Mouse (Mus musculus) heart, embryonic 10.5 days (tissue): ENCODE data around the gene Rpl6. TPM values are rescaled to one million over a fixed set of nuclear protein-coding genes. Genes with fewer than 3 reads are reported as not detected.
A peak's percentile ranks its signal among the peaks of the same experiment; 100 is the strongest.

Experiments used
- DNase-seq: peaks from one replicate; pipeline ENCODE4 v3.0.0-alpha.2; 2017; ENCODE audit warnings: low spot score
- H3K27ac ChIP-seq: fragments of 300-500 bp; sonication (generic); 2 replicates; pipeline ENCODE4 v1.5.1; 2016; ENCODE audit warnings: mild to moderate bottlenecking
- H3K27me3 ChIP-seq: fragments of 300-500 bp; sonication (generic); 2 replicates; pipeline ENCODE4 v1.6.1; 2016; ENCODE audit warnings: mild to moderate bottlenecking; ENCODE audit not compliant: poor library complexity, insufficient read depth, severe bottlenecking
- H3K36me3 ChIP-seq: fragments of 300-500 bp; sonication (generic); 2 replicates; pipeline ENCODE4 v1.6.1; 2016; ENCODE audit warnings: mild to moderate bottlenecking, moderate library complexity
- H3K4me1 ChIP-seq: fragments of 300-500 bp; sonication (generic); 2 replicates; pipeline ENCODE4 v1.6.1; 2016; ENCODE audit warnings: mild to moderate bottlenecking
- H3K4me3 ChIP-seq: fragments of 300-500 bp; sonication (generic); 2 replicates; pipeline ENCODE4 v1.5.1; 2016; ENCODE audit warnings: mild to moderate bottlenecking, moderate library complexity
- H3K9me3 ChIP-seq: fragments of 300-500 bp; sonication (generic); 2 replicates; pipeline ENCODE4 v1.6.1; 2016; ENCODE audit warnings: mild to moderate bottlenecking, moderate library complexity
- WGBS: fragments of 180-500 bp; shearing (Covaris S2); methylation state at CpG from one replicate; pipeline ENCODE4 v1.1.7; 2016; 5-methylcytosine and 5-hydroxymethylcytosine counted together
- polyA plus RNA-seq: library from polyadenylated mRNA; unstranded; fragments of >200 nt; fragmentation: Nextera tagmentation; extraction: Ambion mirVana; gene quantifications from 2 replicates; pipeline ENCODE4 v1.2.1, GENCODE M21; 2016

Gene Rpl6
- 463 and 580 TPM in 2 replicates for polyA plus RNA-seq

DNA sequence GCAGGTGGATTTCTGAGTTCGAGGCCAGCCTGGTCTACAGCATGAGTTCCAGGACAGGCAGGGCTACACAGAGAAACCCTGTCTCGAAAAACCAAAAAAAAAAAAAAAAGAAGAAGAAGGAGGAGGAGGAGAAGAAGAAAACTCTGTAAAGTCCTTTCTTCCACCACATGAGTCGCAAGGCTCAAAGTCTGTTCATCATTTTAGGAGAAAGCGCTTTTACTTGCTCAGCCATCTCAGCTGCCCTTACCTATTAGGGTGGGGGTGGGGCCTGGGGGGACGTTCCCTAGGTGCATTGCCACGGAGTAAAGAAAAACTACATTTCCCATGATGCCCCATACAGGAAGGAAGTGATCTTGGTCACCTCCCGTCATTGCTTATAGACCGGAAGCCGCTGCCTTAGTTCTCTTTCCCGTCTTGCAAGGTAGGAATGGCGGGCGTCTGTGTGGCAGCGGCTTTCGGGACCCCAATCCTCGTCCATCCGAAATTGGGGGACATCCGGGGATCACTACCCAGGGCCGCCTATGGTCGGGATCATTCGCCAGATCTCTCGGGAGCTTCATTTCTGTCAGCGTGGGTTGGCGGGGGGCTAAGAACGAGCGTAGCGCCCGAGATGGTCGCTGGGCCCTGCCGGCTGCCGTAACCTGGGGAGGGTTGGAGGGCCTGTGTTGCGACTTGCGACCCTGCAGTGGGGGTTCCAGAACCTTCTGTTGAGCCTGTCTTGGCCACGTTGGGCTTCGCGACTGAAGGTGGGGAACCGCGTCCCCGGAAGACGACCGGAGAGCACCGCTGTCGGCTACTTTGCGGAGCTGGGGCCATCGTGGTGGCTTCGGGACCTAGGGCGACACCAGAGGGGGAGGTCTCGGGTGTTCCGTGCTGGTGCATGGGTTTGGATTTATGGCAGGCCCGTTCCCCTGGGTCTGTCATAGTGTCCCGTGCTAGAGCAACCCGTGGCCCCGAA, at the start of gene Rpl6:
Rpl6 (plus strand) TSS at position 350 of the 958 bp plus-strand sequence.
- 2% methylated on average over 52 of the region's 52 CpGs for WGBS
- DNase-seq: peak; percentile 94
- Histone ChIP-seq H3K27me3 (no peaks in the 10 kb centered on the region), H3K27ac (peak within 1 kb of the TSS; percentile 92), H3K4me3 (peak within 1 kb of the TSS; percentile 89), H3K36me3 (peaks cover 40% of the 10 kb centered on the region), H3K4me1 (peaks cover 22% of the 10 kb centered on the region), H3K9me3 (no peaks in the 10 kb centered on the region)

- no peak overlapping the region for H3K27ac ChIP-seq
- H3K36me3 ChIP-seq: peaks cover 92% of the 10 kb centered on the region
- no peaks in the 10 kb centered on the region for H3K9me3 ChIP-seq
- peaks cover 28% of the 10 kb centered on the region for H3K4me1 ChIP-seq
- H3K27me3 ChIP-seq: no peaks in the 10 kb centered on the region
- no peak overlapping the region for H3K4me3 ChIP-seq
- no peak for DNase-seq
- 87% methylated on average over 4 of the region's 4 CpGs for WGBS
Observed at GRCm38 (mm10) chr5:121156121-121156520, 48.2 kb upstream of the Rpl6 start.

DNA sequence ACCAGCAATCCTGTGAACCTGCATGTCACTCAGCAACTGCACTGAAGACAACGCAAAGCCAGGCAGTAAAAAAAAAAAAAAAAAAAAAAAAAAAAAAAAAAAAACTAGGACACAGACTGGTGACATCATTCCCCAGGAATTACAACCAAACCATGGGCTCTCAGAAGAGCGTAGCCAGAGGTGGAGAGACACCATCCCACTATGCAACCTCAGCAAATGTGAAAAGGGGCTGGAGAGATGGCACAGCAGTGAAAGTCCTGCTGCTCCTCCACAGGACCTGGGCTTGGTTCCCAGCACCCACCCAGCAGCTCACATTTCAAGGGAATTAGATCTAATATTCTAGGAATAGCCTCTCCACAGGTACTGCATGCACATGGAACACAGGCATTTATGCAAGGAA, 47.3 kb upstream of the Rpl6 start:
- WGBS: 38% methylated on average over 2 of the region's 2 CpGs
- Histone ChIP-seq H3K4me1 (peaks cover 28% of the 10 kb centered on the region), H3K9me3 (no peaks in the 10 kb centered on the region), H3K4me3 (no peak overlapping the region), H3K27ac (no peak overlapping the region), H3K36me3 (peaks cover 92% of the 10 kb centered on the region), H3K27me3 (no peaks in the 10 kb centered on the region)
- DNase-seq: no peak

GRCm38 (mm10) chr5:121157489-121157888, 46.8 kb upstream of the Rpl6 start:
- Histone ChIP-seq H3K4me3 (no peak overlapping the region), H3K27me3 (no peaks in the 10 kb centered on the region), H3K27ac (no peak overlapping the region), H3K36me3 (peaks cover 92% of the 10 kb centered on the region), H3K4me1 (peaks cover 28% of the 10 kb centered on the region), H3K9me3 (no peaks in the 10 kb centered on the region)
- WGBS: 93% methylated on average over 5 of the region's 5 CpGs
- DNase-seq: peak; percentile 64

DNA sequence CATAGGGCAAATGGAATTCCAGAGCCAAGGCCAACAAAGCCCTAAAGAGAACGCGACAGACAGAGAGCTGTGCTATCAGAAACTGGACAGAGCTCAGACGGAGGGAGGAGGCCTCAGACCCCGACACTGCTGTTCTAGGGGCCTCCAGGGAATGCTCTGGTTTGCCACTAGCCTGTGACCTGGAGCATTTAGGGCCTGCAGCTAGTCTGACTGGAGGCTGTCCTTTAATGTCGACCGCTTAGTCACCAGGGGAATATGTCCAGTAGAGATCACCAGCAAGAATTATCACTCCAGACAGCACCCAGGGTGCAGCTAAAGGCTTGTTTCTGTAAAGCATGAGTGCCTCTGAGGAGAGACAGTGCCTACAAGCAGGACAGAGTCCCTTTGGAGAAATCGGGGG, 45.3 kb upstream of the Rpl6 start:
- DNase-seq: peak; percentile 66
- 63% methylated on average over 7 of the region's 7 CpGs for WGBS
- peaks cover 97% of the 10 kb centered on the region for H3K36me3 ChIP-seq
- no peaks in the 10 kb centered on the region for H3K27me3 ChIP-seq
- no peaks in the 10 kb centered on the region for H3K9me3 ChIP-seq
- no peak overlapping the region for H3K4me3 ChIP-seq
- 0 out of 2 replicates have a peak overlapping the region, but pooled peaks have one; percentile 42 for H3K27ac ChIP-seq
- peaks cover 28% of the 10 kb centered on the region for H3K4me1 ChIP-seq

DNA sequence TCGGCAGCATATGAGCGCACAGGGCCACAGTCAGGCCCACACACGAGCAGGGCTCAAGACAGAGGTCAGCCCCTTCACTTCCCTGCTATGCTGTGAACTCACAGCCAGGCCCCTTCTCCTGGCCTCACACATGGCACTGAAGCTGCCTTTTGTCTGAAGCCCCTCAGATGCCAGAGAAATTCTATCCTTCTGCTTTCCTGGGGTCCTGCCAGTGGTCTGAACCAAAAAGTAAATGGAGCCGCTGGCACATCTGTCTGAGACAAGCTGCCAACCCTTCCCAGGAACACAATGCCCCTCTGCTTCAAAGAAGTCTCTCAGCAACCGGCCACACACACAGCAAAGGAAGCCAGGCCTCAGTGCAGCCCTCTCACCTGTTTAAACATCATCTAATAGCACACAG, 42.0 kb upstream of the Rpl6 start:
- Histone ChIP-seq H3K27ac (no peak overlapping the region), H3K36me3 (peaks cover 98% of the 10 kb centered on the region), H3K4me1 (peaks cover 23% of the 10 kb centered on the region), H3K4me3 (no peak overlapping the region), H3K27me3 (no peaks in the 10 kb centered on the region), H3K9me3 (no peaks in the 10 kb centered on the region)
- WGBS: 89% methylated on average over 5 of the region's 5 CpGs
- no peak for DNase-seq

DNA sequence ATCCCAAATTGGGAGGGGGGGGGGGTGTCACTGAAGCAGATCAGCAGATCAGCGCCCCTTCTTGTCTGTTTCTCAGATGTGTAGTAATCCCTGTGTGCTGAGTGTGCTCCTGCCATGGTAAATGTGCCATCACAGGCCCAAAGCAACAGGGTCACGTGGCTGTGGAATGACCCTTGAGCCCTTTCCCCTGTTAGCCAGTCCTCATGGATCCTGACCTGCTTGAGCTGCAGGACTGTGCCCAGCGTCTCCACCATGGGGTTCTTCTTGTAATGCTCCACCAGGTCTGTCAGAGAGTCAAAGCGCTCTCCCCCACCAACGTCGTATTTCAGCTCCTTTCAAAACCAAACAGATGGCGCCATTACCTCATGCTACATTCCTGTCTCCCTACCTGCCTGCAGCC, 41.4 kb upstream of the Rpl6 start:
- no peak for DNase-seq
- Histone ChIP-seq H3K27ac (no peak overlapping the region), H3K4me3 (no peak overlapping the region), H3K36me3 (peaks cover 97% of the 10 kb centered on the region), H3K4me1 (peaks cover 21% of the 10 kb centered on the region), H3K9me3 (no peaks in the 10 kb centered on the region), H3K27me3 (no peaks in the 10 kb centered on the region)
- WGBS: 87% methylated on average over 7 of the region's 7 CpGs

DNA sequence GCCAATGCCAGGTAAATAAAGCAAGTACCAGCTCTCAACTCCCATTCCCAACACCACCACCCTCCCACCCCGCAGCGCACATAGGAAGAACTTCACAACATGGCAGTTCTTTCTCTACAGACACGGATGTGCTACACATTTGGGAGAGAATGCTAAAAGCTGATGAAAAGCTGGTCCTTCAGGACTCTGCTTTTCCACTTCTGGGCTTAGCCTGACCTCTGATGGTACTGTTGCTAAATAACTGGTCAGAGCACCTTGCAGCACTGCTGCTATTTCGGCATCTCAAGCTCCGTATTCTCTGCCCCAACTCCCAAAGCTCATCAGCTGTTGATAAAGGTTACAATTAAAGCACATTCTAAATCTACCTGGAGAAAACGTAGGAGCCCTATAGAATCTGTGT, 37.4 kb upstream of the Rpl6 start:
- 94% methylated on average over 6 of the region's 6 CpGs for WGBS
- H3K9me3 ChIP-seq: no peaks in the 10 kb centered on the region
- H3K4me1 ChIP-seq: 0 out of 2 replicates have a peak, but pooled peaks cover 4% of the 10 kb centered on the region
- no peak overlapping the region for H3K4me3 ChIP-seq
- H3K27me3 ChIP-seq: no peaks in the 10 kb centered on the region
- H3K36me3 ChIP-seq: peaks cover 83% of the 10 kb centered on the region
- H3K27ac ChIP-seq: no peak overlapping the region
- no peak for DNase-seq

DNA sequence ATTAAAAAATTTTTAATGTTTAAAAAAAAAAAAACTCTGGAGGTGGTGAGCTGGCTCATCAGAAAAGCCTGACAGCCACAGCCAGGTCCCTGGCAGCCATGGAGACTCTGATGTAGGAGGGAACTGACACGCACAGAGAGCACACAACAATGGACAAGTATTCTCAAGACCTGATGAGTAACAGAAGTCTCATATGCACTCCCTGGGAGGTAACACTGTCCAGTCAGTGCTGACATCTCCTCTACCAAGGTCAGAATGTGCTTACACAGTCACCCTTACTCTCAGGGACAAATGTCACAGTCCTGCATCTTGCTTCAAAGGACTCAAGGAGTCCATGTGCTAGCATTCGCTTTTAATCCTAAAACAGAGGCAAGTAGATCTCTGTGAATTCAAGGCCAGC, 34.7 kb upstream of the Rpl6 start:
- Histone ChIP-seq H3K36me3 (peaks cover 69% of the 10 kb centered on the region), H3K27me3 (no peaks in the 10 kb centered on the region), H3K27ac (no peak overlapping the region), H3K4me3 (no peak overlapping the region), H3K9me3 (no peaks in the 10 kb centered on the region), H3K4me1 (peaks cover 17% of the 10 kb centered on the region)
- WGBS: 68% methylated on average over 2 of the region's 2 CpGs
- DNase-seq: peak; percentile 74

- peaks cover 22% of the 10 kb centered on the region for H3K4me1 ChIP-seq
- H3K27ac ChIP-seq: no peak overlapping the region
- H3K36me3 ChIP-seq: peaks cover 48% of the 10 kb centered on the region
- H3K27me3 ChIP-seq: no peaks in the 10 kb centered on the region
- DNase-seq: no peak
- H3K9me3 ChIP-seq: no peaks in the 10 kb centered on the region
- no peak overlapping the region for H3K4me3 ChIP-seq
- 88% methylated on average over 4 of the region's 4 CpGs for WGBS
Observed at GRCm38 (mm10) chr5:121172835-121173234, 31.4 kb upstream of the Rpl6 start.

DNA sequence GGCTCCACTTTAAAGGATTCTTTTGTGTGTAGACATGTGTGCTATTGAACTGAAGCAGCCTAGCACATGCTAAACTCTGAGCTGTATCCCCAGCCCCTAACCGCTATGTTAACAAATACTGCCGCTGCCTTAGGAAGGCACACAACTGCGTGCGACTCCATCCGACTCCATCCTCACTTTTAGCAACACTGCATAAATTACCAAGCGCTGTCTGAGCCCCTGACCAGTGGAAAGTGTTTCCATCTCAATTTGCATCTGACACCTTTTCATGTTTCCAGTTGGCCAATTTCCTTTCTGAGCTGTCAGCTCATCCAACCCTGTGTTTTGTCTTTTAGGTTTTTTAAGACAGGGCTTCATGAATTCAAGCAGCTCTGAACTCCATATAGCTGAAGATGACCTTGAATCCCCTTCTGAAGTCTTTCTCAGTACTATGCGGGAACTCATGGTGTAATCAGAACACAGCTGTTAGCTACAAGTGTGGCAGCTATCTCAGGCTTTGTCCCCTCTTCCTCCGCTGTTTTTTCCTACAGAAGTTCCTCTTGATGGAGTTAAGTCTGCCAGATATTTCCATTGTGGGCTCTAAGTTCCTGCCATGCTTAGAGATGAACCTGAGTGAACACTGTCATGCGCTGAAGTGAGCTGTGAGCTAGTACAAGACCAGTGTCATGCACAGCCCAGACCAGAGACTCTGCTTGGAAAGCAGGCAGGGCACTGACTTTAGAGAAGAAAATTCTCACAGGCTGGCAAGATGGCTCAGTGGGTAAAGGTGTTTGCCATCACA, 25.0 kb upstream of the Rpl6 start:
- Histone ChIP-seq H3K9me3 (no peaks in the 10 kb centered on the region), H3K4me1 (peaks cover 65% of the 10 kb centered on the region), H3K27ac (peak overlapping the region; percentile 56), H3K4me3 (no peak overlapping the region), H3K36me3 (peaks cover 16% of the 10 kb centered on the region), H3K27me3 (no peaks in the 10 kb centered on the region)
- DNase-seq: no peak
- 54% methylated on average over 9 of the region's 9 CpGs for WGBS

- Histone ChIP-seq H3K36me3 (0 out of 2 replicates have a peak, but pooled peaks cover 2% of the 10 kb centered on the region), H3K4me3 (no peak overlapping the region), H3K27ac (no peak overlapping the region), H3K27me3 (no peaks in the 10 kb centered on the region), H3K9me3 (no peaks in the 10 kb centered on the region), H3K4me1 (peaks cover 95% of the 10 kb centered on the region)
- no peak for DNase-seq
- WGBS: 83% methylated on average over 9 of the region's 9 CpGs
Observed at GRCm38 (mm10) chr5:121183269-121183668, 21.0 kb upstream of the Rpl6 start.

DNA sequence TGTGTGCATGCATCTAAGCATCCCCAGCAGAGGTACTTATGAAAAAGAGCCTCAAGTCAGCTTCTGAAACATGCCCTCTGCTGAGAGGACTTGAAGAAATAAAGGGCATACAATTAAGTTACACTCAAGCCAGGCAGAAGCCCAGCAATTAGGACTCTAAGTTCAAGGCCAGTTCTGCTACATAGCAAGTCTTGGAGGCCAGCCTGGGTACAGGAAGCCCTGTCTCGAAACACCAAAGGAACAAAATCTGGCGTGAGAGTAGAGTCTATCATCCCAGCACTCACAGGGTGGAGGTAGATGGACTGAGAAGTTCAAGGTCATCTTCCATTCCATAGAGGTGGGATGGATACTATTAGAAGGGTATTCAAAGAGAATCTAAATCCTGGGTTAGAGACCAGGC, 19.9 kb upstream of the Rpl6 start:
- Histone ChIP-seq H3K4me3 (peak overlapping the region; percentile 27; the same call in 1 of the 2 replicates), H3K27ac (peak overlapping the region; percentile 84), H3K27me3 (no peaks in the 10 kb centered on the region), H3K36me3 (0 out of 2 replicates have a peak, but pooled peaks cover 2% of the 10 kb centered on the region), H3K4me1 (peaks cover 94% of the 10 kb centered on the region), H3K9me3 (no peaks in the 10 kb centered on the region)
- WGBS: 49% methylated on average over 2 of the region's 2 CpGs
- peak; percentile 63 for DNase-seq
